Mouse (Mus musculus) liver, adult (tissue): ENCODE results near the gene Gm20715.

Experiments
- GATA4 ChIP-seq: IDR thresholded peaks from 2 replicates; pipeline ENCODE4 v1.6.1; 2014; ENCODE audit warnings: mild to moderate bottlenecking, low read length; ENCODE audit not compliant: insufficient replicate concordance

Gm20715 gene

GRCm38 (mm10) chr7:6397996-6398975 lies 11.8 kb upstream of the Gm20715 start, which contains the start of gene Smim17:
Gene Smim17 (plus strand): TSS chr7:6398715.
- no peak for TF ChIP-seq GATA4

- no peak for TF ChIP-seq GATA4
Measured at GRCm38 (mm10) chr7:6414626-6415441, 4.8 kb downstream of the Gm20715 start.

- TF ChIP-seq GATA4: no peak
Measured at GRCm38 (mm10) chr7:6415442-6415787, 5.3 kb downstream of the Gm20715 start.

GRCm38 (mm10) chr7:6419894-6420293 lies 9.8 kb downstream of the Gm20715 start:
- no peak for TF ChIP-seq GATA4

GRCm38 (mm10) chr7:6429381-6429780 lies 19.3 kb downstream of the Gm20715 start:
- no peak for TF ChIP-seq GATA4

GRCm38 (mm10) chr7:6430342-6430741 lies 20.3 kb downstream of the Gm20715 start:
- TF ChIP-seq GATA4: no peak

GRCm38 (mm10) chr7:6438388-6438787 lies 28.3 kb downstream of the Gm20715 start, which contains the start of gene Olfr1344:
Gene Olfr1344 (plus strand): TSS chr7:6438688.
- TF ChIP-seq GATA4: no peak

GRCm38 (mm10) chr7:6441173-6441572 lies 31.1 kb downstream of the Gm20715 start:
- TF ChIP-seq GATA4: no peak

- no peak for TF ChIP-seq GATA4
Measured at GRCm38 (mm10) chr7:6447771-6448170, 37.7 kb downstream of the Gm20715 start.

- no peak for TF ChIP-seq GATA4
Measured at GRCm38 (mm10) chr7:6455868-6456267, 45.8 kb downstream of the Gm20715 start, which contains the start of gene Olfr1336. Gene Olfr1336 (plus strand): TSS chr7:6456168.

GRCm38 (mm10) chr7:6456399-6456798 lies 46.3 kb downstream of the Gm20715 start:
- TF ChIP-seq GATA4: no peak

- TF ChIP-seq GATA4: no peak
Measured at GRCm38 (mm10) chr7:6466951-6467350, 56.9 kb downstream of the Gm20715 start, which contains the start of gene Olfr1346. Gene Olfr1346 (plus strand): TSS chr7:6467101.

GRCm38 (mm10) chr7:6486841-6487240 lies 76.8 kb downstream of the Gm20715 start, which contains the start of gene Olfr5:
Gene Olfr5 (minus strand): TSS chr7:6486941.
- TF ChIP-seq GATA4: no peak
